Mouse (Mus musculus) forebrain, embryonic 16.5 days (tissue): Measurements from ENCODE around the gene Mgll. TPM values are rescaled to one million over a fixed set of nuclear protein-coding genes. Genes with fewer than 3 reads are reported as not detected.

Experiments used
- ATAC-seq: fragments of 200-750 bp; cut with Nextera tagmentation; 2 replicates; pipeline ENCODE4 v1.8.0; 2017; ENCODE audit warnings: mild to moderate bottlenecking, moderate library complexity
- H3K27ac ChIP-seq: fragments of 300-500 bp; sonication (generic); 2 replicates; pipeline ENCODE4 v1.5.1; 2014; ENCODE audit warnings: low read length, control low read depth
- H3K27me3 ChIP-seq: fragments of 300-500 bp; sonication (generic); replicated peaks from 2 replicates; pipeline ENCODE4 v1.6.1; 2014; ENCODE audit warnings: low read length; ENCODE audit not compliant: control insufficient read depth, insufficient read depth
- H3K36me3 ChIP-seq: fragments of 300-500 bp; sonication (generic); 2 replicates; pipeline ENCODE4 v1.6.1; 2014; ENCODE audit not compliant: control insufficient read depth, insufficient read depth
- H3K4me1 ChIP-seq: fragments of 300-500 bp; sonication (generic); replicated peaks from 2 replicates; pipeline ENCODE4 v1.6.1; 2014; ENCODE audit warnings: low read length; ENCODE audit not compliant: control insufficient read depth, insufficient read depth
- H3K4me2 ChIP-seq: fragments of 300-500 bp; sonication (generic); 2 replicates; pipeline ENCODE4 v1.6.1; 2014; ENCODE audit warnings: mild to moderate bottlenecking, low read length, control low read depth
- H3K4me3 ChIP-seq: fragments of 300-500 bp; sonication (generic); replicated peaks from 2 replicates; pipeline ENCODE4 v1.5.1; 2014; ENCODE audit warnings: mild to moderate bottlenecking, low read length, control low read depth
- H3K9ac ChIP-seq: fragments of 300-500 bp; sonication (generic); replicated peaks from 2 replicates; pipeline ENCODE4 v1.6.1; 2014; ENCODE audit warnings: low read depth, low read length, control low read depth
- H3K9me3 ChIP-seq: fragments of 300-500 bp; sonication (generic); 2 replicates; pipeline ENCODE4 v1.6.1; 2016; ENCODE audit warnings: low read length; ENCODE audit not compliant: control insufficient read depth
- WGBS: fragments of 180-500 bp; shearing (Covaris S2); extraction: QIAGEN DNeasy Blood & Tissue Kit; methylation state at CpG from one replicate; pipeline ENCODE4 v1.1.7; 2014; 5-methylcytosine and 5-hydroxymethylcytosine counted together
- polyA plus RNA-seq: library from polyadenylated mRNA; unstranded; fragments of >200 nt; fragmentation: Nextera tagmentation; extraction: Ambion mirVana; gene quantifications from 2 replicates; pipeline ENCODE4 v1.2.1, GENCODE M21; 2015

Gene Mgll
- polyA plus RNA-seq, 1 experiment from 2014 or later = 35.2 TPM

- no peak overlapping the region for H3K4me2 ChIP-seq
- H3K4me1 ChIP-seq = 0 out of 2 replicates have a peak, but pooled peaks cover 2% of the 10 kb centered on the region
- H3K27me3 ChIP-seq = no peaks in the 10 kb centered on the region
- H3K27ac ChIP-seq = no peak overlapping the region
- H3K4me3 ChIP-seq = no peak overlapping the region
- no peaks in the 10 kb centered on the region for H3K36me3 ChIP-seq
- no peak overlapping the region for H3K9ac ChIP-seq
- no peaks in the 10 kb centered on the region for H3K9me3 ChIP-seq
- ATAC-seq = no peak
- WGBS = 73% methylated on average over 7 of the region's 7 CpGs
Measured at GRCm38 (mm10) chr6:88811880-88812400, 87.7 kb downstream of the Mgll start.

GRCm38 (mm10) chr6:88812886-88813285 is 88.7 kb downstream of the Mgll start:
- 76% methylated on average over 3 of the region's 3 CpGs for WGBS
- H3K36me3 ChIP-seq = no peaks in the 10 kb centered on the region
- no peak for ATAC-seq

GRCm38 (mm10) chr6:88813832-88814231 is 89.6 kb downstream of the Mgll start:
- Histone ChIP-seq H3K27ac (no peak overlapping the region), H3K27me3 (no peaks in the 10 kb centered on the region), H3K9ac (no peak overlapping the region), H3K4me1 (0 out of 2 replicates have a peak, but pooled peaks cover 2% of the 10 kb centered on the region), H3K9me3 (no peaks in the 10 kb centered on the region), H3K36me3 (no peaks in the 10 kb centered on the region), H3K4me3 (no peak overlapping the region), H3K4me2 (no peak overlapping the region)
- WGBS = 83% methylated on average over 10 of the region's 10 CpGs
- no peak for ATAC-seq

More at GRCm38 (mm10) chr6:88812886-88813285, 88.7 kb downstream of the Mgll start:
- Histone ChIP-seq H3K4me1 (0 out of 2 replicates have a peak, but pooled peaks cover 2% of the 10 kb centered on the region), H3K27ac (no peak overlapping the region), H3K4me3 (no peak overlapping the region), H3K9me3 (no peaks in the 10 kb centered on the region), H3K27me3 (no peaks in the 10 kb centered on the region), H3K4me2 (no peak overlapping the region), H3K9ac (no peak overlapping the region)

GRCm38 (mm10) chr6:88815036-88815435 is 90.8 kb downstream of the Mgll start:
- no peak overlapping the region for H3K27ac ChIP-seq
- peak; percentile 45; the same call in 1 of the 2 replicates for ATAC-seq
- no peak overlapping the region for H3K9ac ChIP-seq
- WGBS = 62% methylated on average over 3 of the region's 3 CpGs
- H3K4me1 ChIP-seq = no peaks in the 10 kb centered on the region
- H3K27me3 ChIP-seq = no peaks in the 10 kb centered on the region
- H3K36me3 ChIP-seq = no peaks in the 10 kb centered on the region
- H3K4me3 ChIP-seq = no peak overlapping the region
- no peak overlapping the region for H3K4me2 ChIP-seq
- H3K9me3 ChIP-seq = no peaks in the 10 kb centered on the region

- H3K9me3 ChIP-seq = no peaks in the 10 kb centered on the region
- WGBS = 86% methylated on average over 3 of the region's 3 CpGs
- no peaks in the 10 kb centered on the region for H3K36me3 ChIP-seq
- H3K9ac ChIP-seq = no peak overlapping the region
- H3K27me3 ChIP-seq = no peaks in the 10 kb centered on the region
- ATAC-seq = no peak
- H3K27ac ChIP-seq = no peak overlapping the region
- H3K4me1 ChIP-seq = no peaks in the 10 kb centered on the region
- no peak overlapping the region for H3K4me2 ChIP-seq
- no peak overlapping the region for H3K4me3 ChIP-seq
Measured at GRCm38 (mm10) chr6:88815489-88815888, 91.3 kb downstream of the Mgll start.

GRCm38 (mm10) chr6:88816913-88817312 is 92.7 kb downstream of the Mgll start:
- no peak for ATAC-seq
- Histone ChIP-seq H3K4me3 (no peak overlapping the region), H3K27me3 (no peaks in the 10 kb centered on the region), H3K27ac (no peak overlapping the region), H3K9me3 (no peaks in the 10 kb centered on the region), H3K36me3 (no peaks in the 10 kb centered on the region), H3K4me2 (no peak overlapping the region), H3K9ac (no peak overlapping the region), H3K4me1 (no peaks in the 10 kb centered on the region)
- WGBS = 63% methylated on average over 3 of the region's 3 CpGs

- Histone ChIP-seq H3K27me3 (no peaks in the 10 kb centered on the region), H3K4me1 (no peaks in the 10 kb centered on the region), H3K4me2 (no peak overlapping the region), H3K9ac (no peak overlapping the region), H3K9me3 (no peaks in the 10 kb centered on the region), H3K4me3 (no peak overlapping the region), H3K36me3 (no peaks in the 10 kb centered on the region), H3K27ac (no peak overlapping the region)
- ATAC-seq = no peak
- WGBS = 73% methylated on average over 3 of the region's 3 CpGs
Measured at GRCm38 (mm10) chr6:88820853-88821252, 96.6 kb downstream of the Mgll start.

- Histone ChIP-seq H3K27ac (no peak overlapping the region), H3K4me3 (no peak overlapping the region), H3K27me3 (no peaks in the 10 kb centered on the region), H3K36me3 (no peaks in the 10 kb centered on the region), H3K4me2 (no peak overlapping the region), H3K4me1 (no peaks in the 10 kb centered on the region), H3K9me3 (no peaks in the 10 kb centered on the region), H3K9ac (no peak overlapping the region)
- ATAC-seq = no peak
- 94% methylated on average over 6 of the region's 6 CpGs for WGBS
Measured at GRCm38 (mm10) chr6:88821294-88821693, 97.1 kb downstream of the Mgll start.

GRCm38 (mm10) chr6:88821901-88822300 is 97.7 kb downstream of the Mgll start:
- H3K27me3 ChIP-seq = no peaks in the 10 kb centered on the region
- H3K4me1 ChIP-seq = peaks cover 6% of the 10 kb centered on the region
- no peaks in the 10 kb centered on the region for H3K36me3 ChIP-seq
- ATAC-seq = no peak
- no peak overlapping the region for H3K27ac ChIP-seq
- no peak overlapping the region for H3K4me3 ChIP-seq
- WGBS = 73% methylated on average over 11 of the region's 11 CpGs
- no peaks in the 10 kb centered on the region for H3K9me3 ChIP-seq
- no peak overlapping the region for H3K4me2 ChIP-seq
- no peak overlapping the region for H3K9ac ChIP-seq

GRCm38 (mm10) chr6:88824183-88824582 is 100.0 kb downstream of the Mgll start:
- no peak overlapping the region for H3K9ac ChIP-seq
- no peaks in the 10 kb centered on the region for H3K9me3 ChIP-seq
- H3K4me1 ChIP-seq = peaks cover 13% of the 10 kb centered on the region
- no peak overlapping the region for H3K27ac ChIP-seq
- H3K4me3 ChIP-seq = no peak overlapping the region
- H3K4me2 ChIP-seq = no peak overlapping the region
- 60% methylated on average over 7 of the region's 7 CpGs for WGBS
- H3K27me3 ChIP-seq = no peaks in the 10 kb centered on the region
- no peak for ATAC-seq
- H3K36me3 ChIP-seq = no peaks in the 10 kb centered on the region
